Mouse (Mus musculus) heart, adult 2 months (tissue): ENCODE measurements at regions not wholly inside any gene's neighbourhood (a gene's known extent, or its start where the extent isn't known, plus 50 kb on each side); places are given as distances from the start of the nearest gene placed in this dataset.

Experiments
- CTCF ChIP-seq: fragments of 200-600 bp; IDR thresholded peaks from 2 replicates; pipeline ENCODE4 v1.8.1; 2022; ENCODE audit warnings: antibody characterized with exemption, mild to moderate bottlenecking, moderate library complexity
- EP300 ChIP-seq: fragments of 200-500 bp; IDR thresholded peaks from 2 replicates; pipeline ENCODE4 v1.6.1; 2011; ENCODE audit warnings: low read depth, low read length, control low read depth; ENCODE audit not compliant: insufficient read depth
- POLR2A ChIP-seq: fragments of 200-500 bp; IDR thresholded peaks from 2 replicates; pipeline ENCODE4 v1.6.1; 2011; ENCODE audit warnings: mild to moderate bottlenecking, low read depth, low read length, control low read depth; ENCODE audit not compliant: insufficient read depth

- TF ChIP-seq EP300, result no peak
- no peak for TF ChIP-seq POLR2A
- TF ChIP-seq CTCF, result no peak
These were observed 127.5 kb upstream of the Gm26657 start for GRCm38 (mm10) chr4:56612325-56612724.
